Mouse (Mus musculus) small intestine, adult 2 months (tissue): ENCODE results near the gene Trub1.

Experiments
- CTCF ChIP-seq: fragments of 200-500 bp; IDR thresholded peaks from 2 replicates; pipeline ENCODE4 v1.5.1; 2012; ENCODE audit warnings: low read depth, mild to moderate bottlenecking, control low read depth, inconsistent platforms, low read length, moderate library complexity, mixed read lengths; ENCODE audit not compliant: insufficient replicate concordance, insufficient read length; ENCODE audit errors: extremely low read depth
- POLR2A ChIP-seq: fragments of 200-500 bp; IDR thresholded peaks from 2 replicates; pipeline ENCODE4 v1.6.1; 2012; ENCODE audit warnings: low read depth, mild to moderate bottlenecking, control low read depth, inconsistent platforms, low read length, moderate library complexity

- TF ChIP-seq CTCF (no peak), POLR2A (no peak)
Observed at GRCm38 (mm10) chr19:57478056-57478455, 25.3 kb downstream of the Trub1 start.
